Mouse (Mus musculus) lung, adult 2 months (tissue): ENCODE results near the gene Eva1a. TPM values are rescaled to one million over a fixed set of nuclear protein-coding genes. Genes with fewer than 3 reads are reported as not detected.

Experiments
- DNase-seq: peaks from one replicate; pipeline ENCODE4 v3.0.0; 2022
- H3K4me1 ChIP-seq: fragments of 200-500 bp; 2 replicates; pipeline ENCODE4 v1.6.1; 2011; ENCODE audit warnings: low read length; ENCODE audit not compliant: control insufficient read depth, insufficient read depth
- H3K4me3 ChIP-seq: fragments of 200-500 bp; replicated peaks from 2 replicates; pipeline ENCODE3; 2011; ENCODE audit warnings: low read depth, mild to moderate bottlenecking, control low read depth, low read length; ENCODE audit errors: extremely low read depth
- CTCF ChIP-seq: fragments of 200-500 bp; IDR thresholded peaks from 2 replicates; pipeline ENCODE4 v1.5.1; 2011; ENCODE audit warnings: mild to moderate bottlenecking, low read length, control low read depth; ENCODE audit not compliant: insufficient read depth
- POLR2A ChIP-seq: fragments of 200-500 bp; IDR thresholded peaks from 2 replicates; pipeline ENCODE4 v1.6.1; 2011; ENCODE audit warnings: low read depth, mild to moderate bottlenecking, control low read depth, low read length, borderline replicate concordance; ENCODE audit errors: extremely low read depth
- WGBS: fragments of 180-500 bp; shearing (Covaris S2); methylation state at CpG from one replicate; pipeline ENCODE4 v1.1.7; 2018; 5-methylcytosine and 5-hydroxymethylcytosine counted together
- polyA plus RNA-seq: library from polyadenylated mRNA; depleted of rRNA; stranded (reverse); fragments of >200 nt; gene quantifications from 2 replicates; pipeline ENCODE4 v1.2.3, GENCODE M21; 2012; rRNA removed

Eva1a gene
- polyA plus RNA-seq, 1 experiment: 15.3 TPM

DNA sequence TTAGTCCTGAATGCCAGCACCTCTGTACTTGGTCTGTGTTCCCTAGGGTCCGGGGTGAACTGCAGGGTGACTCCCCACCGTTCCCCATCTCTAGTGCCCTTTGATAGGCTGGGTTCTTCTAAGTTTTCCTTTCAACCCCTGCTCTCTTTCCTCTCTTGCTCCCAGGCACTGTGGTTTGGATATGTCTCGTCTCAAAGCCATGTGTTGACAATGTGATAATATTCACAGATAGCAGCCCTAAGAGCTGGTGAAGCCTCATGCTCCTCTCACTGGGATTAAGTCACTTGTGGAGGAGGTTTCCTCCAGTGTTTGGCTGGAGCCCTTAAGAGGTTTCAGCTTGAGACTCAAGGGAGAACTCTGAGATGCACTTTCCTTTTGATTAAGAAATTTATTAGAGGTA, 75.3 kb downstream of the Eva1a start:
- TF ChIP-seq CTCF: no peak
- TF ChIP-seq POLR2A: no peak
- DNase-seq: no peak
- H3K4me1 ChIP-seq: no peaks in the 10 kb centered on the region
- WGBS: 55% methylated on average over 3 of the region's 3 CpGs
- H3K4me3 ChIP-seq: no peak overlapping the region

GRCm38 (mm10) chr6:82117871-82118270, 77.0 kb downstream of the Eva1a start:
- no peak for TF ChIP-seq POLR2A
- TF ChIP-seq CTCF: no peak
- 95% methylated on average over 5 of the region's 5 CpGs for WGBS
- H3K4me1 ChIP-seq: no peaks in the 10 kb centered on the region
- no peak overlapping the region for H3K4me3 ChIP-seq
- DNase-seq: no peak

- WGBS: 18% methylated on average over 16 of the region's 16 CpGs
- DNase-seq: peak; percentile 50
- Histone ChIP-seq H3K4me3 (peak overlapping the region; percentile 42), H3K4me1 (no peaks in the 10 kb centered on the region)
- TF ChIP-seq CTCF: peak; percentile 77
- no peak for TF ChIP-seq POLR2A
Measured at GRCm38 (mm10) chr6:82119322-82120162, 78.7 kb downstream of the Eva1a start.

DNA sequence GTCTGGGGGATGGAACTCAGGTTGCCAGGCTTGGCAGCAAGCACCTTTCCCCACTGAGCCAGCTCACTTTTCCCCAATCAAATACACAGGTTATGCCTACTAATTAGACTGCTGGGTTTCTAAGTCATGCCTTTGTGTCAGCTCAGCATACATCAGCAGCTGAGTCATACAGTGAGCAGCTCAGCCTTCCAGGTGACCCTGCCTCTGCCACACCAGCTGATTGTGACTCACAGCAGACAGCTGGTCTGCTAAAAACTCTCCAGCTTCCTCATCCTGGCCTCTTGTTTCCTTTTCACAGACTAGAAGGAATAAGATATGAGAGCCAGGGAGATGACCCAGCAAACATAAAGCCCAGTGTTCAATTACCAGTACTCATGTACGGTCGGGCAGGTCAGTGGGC, 84.3 kb downstream of the Eva1a start:
- TF ChIP-seq CTCF (no peak), POLR2A (no peak)
- Histone ChIP-seq H3K4me3 (no peak overlapping the region), H3K4me1 (no peaks in the 10 kb centered on the region)
- no peak for DNase-seq
- WGBS: 72% methylated on average over 2 of the region's 2 CpGs

DNA sequence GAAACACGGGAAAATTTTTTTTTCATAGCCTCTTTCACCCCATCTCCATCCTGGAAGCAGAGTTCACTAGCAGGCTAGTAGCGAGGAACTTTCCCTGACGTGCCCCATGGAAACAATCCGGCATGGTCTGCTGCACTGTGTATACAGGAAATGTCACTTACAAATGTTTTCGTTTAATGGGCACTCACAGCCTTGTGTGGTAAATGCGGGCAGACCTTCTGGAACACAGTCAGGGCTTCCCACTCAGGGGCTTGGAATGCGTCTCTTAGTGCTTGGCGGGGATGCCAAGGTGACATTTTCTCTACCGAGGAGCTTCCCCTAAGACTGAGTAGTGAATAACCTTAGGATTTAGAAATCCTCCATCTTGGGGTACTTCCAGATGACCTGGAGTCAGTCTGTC, 87.0 kb downstream of the Eva1a start:
- TF ChIP-seq POLR2A (no peak), CTCF (no peak)
- WGBS: 27% methylated on average over 9 of the region's 9 CpGs
- DNase-seq: no peak
- no peak overlapping the region for H3K4me3 ChIP-seq
- no peaks in the 10 kb centered on the region for H3K4me1 ChIP-seq

DNA sequence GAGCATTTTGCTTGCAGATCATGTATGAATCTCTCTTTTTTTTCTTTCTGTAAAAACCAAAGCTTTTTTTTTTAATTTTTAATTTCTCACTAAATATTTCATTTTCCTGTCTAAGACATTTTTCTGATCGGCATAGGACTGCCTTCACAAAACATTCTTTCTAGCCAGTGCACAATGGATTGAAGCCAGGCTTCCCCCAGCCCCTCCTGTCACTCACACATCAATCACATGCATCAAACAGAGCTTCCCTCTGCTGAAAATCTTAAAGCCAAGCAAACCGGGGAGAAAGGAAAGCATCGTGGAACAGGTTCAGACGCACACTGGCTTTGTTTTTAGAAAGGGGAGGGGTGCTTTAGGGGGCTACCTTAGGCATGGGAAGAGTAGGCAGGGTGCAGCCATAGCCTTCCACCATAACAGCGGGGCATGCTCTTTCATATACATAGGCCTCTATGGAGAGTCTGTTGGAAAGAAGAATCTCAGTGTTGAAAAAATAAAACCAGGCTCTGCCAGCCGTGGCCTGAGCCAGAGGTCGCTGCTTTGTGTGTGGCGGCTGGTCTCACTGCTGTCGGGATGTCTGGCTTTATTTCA, 88.9 kb downstream of the Eva1a start:
- TF ChIP-seq CTCF (no peak), POLR2A (no peak)
- Histone ChIP-seq H3K4me3 (no peak overlapping the region), H3K4me1 (no peaks in the 10 kb centered on the region)
- WGBS: 60% methylated on average over 9 of the region's 9 CpGs
- DNase-seq: no peak

DNA sequence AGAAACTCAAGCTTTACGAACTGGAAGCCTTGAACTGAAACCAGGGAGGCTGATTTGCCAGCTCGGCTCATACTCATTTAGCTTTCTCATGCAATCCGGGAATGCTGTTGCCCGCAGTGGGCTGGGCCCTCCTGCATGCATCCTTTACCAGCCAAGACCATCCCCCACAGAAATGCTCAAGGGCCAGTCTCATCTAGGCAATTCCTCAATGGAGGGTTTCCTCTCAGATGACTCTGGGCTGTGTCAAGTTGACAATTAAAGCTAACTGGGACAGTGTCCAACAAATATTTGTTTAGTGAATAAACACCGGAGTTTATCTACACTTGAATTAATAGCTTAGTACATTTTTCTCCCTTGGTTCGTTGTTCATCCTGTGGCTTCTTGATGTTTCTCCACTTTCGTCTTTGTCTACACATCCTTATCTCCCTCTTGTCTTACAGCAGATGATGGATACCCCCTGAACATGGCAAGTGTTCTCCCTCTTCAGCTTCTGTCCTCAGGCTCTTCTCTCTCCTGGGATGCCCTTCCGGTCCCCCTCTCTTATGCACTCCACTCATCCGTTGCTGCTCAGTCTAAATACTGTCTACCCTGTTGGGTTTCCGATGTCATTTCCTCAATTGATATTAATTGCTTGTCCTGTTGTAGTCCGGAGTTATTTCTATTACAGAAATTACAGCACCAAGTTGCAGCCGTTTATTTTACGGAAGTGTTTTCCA, 92.2 kb downstream of the Eva1a start:
- WGBS: 39% methylated on average over 13 of the region's 13 CpGs
- no peak for DNase-seq
- TF ChIP-seq CTCF (no peak), POLR2A (no peak)
- no peaks in the 10 kb centered on the region for H3K4me1 ChIP-seq
- no peak overlapping the region for H3K4me3 ChIP-seq

DNA sequence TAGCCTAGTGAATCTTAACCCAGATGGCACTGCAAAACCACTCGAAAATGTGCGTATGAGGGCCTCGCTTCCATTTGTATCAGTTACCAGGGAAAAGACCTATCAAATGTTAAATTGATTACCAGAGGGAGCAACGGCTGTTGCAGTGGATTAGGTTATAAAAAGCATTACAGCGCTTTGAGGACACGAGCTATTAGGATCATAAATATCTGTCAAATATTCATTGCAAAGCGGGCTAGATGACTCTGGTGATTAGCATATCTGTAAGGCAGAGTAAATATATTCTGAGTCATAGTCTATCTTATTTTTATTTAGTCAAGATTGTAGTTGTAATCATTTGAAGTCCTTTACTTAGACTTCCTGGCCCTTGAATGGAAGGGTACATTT, 92.7 kb downstream of the Eva1a start:
- DNase-seq: no peak
- WGBS: 70% methylated on average over 7 of the region's 7 CpGs
- no peak for TF ChIP-seq POLR2A
- TF ChIP-seq CTCF: no peak
- Histone ChIP-seq H3K4me3 (no peak overlapping the region), H3K4me1 (no peaks in the 10 kb centered on the region)

DNA sequence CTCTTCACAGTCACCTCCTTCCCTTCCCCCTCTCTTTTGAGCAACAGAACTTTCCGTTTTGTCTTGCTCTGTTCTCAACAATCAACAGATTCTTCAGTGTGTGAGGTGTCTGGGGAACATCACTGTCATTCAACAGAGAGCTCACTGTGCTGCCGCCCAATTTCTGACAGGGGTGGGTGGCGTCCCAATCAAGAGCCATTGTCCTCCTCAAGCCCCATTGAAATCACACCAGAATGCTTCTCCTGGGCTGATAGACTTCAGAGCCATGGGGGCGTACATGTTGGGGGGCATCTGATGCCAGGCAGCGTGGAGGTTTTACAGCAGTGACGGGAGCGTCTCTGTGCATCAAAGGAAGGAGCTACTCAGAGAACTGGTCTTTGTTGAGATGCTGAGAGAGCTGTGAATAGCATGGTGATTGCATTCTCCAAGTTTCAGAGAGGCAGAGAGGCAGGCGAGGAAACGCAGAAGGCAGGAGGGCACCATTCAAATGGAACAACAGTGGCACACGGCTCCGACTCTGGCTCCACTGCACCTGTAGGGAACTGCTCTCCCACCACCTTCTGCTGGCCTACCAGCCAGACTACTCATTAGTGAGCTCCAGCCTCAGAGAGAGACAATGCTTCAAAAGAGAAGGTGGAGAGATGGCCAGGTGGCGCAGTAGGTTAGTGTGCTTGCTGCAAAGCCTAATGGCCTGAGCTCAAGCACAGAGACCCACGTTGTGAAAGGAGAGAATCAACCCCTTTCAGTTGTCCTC, 95.3 kb downstream of the Eva1a start:
- no peak overlapping the region for H3K4me3 ChIP-seq
- TF ChIP-seq POLR2A: no peak
- TF ChIP-seq CTCF: no peak
- WGBS: 79% methylated on average over 13 of the region's 13 CpGs
- H3K4me1 ChIP-seq: no peaks in the 10 kb centered on the region
- no peak for DNase-seq

Other genes starting within 250 kb of the Eva1a start
- gene Gcfc2, start 117.4 kb upstream of the Eva1a start, polyA plus RNA-seq: 2.0 and 2.4 TPM in 2 replicates
- gene Mrpl19, start 75.1 kb upstream of the Eva1a start, polyA plus RNA-seq: 2.0 and 2.8 TPM in 2 replicates